Mouse (Mus musculus) MN1 (cell line): ENCODE measurements around the gene Ncln.

ENCODE experiments used
- DNase-seq: peaks from one replicate; pipeline ENCODE4 v3.0.0-alpha.2; 2016; ENCODE audit warnings: low spot score

Gene Ncln

GRCm38 (mm10) chr10:81489941-81490340 lies 6.3 kb downstream of the Ncln start:
- DNase-seq = no peak

GRCm38 (mm10) chr10:81488081-81488480 lies 8.1 kb downstream of the Ncln start:
- DNase-seq = no peak

GRCm38 (mm10) chr10:81486496-81486895 lies 9.7 kb downstream of the Ncln start:
- DNase-seq = no peak

- no peak for DNase-seq
Observed at GRCm38 (mm10) chr10:81485479-81486018, 10.6 kb downstream of the Ncln start.

GRCm38 (mm10) chr10:81485060-81485449 lies 11.1 kb downstream of the Ncln start:
- peak; percentile 36 for DNase-seq

GRCm38 (mm10) chr10:81484441-81485059 lies 11.6 kb downstream of the Ncln start:
- DNase-seq = peak; percentile 37

- DNase-seq = peak; percentile 39
Observed at GRCm38 (mm10) chr10:81483983-81484382, 12.2 kb downstream of the Ncln start.

GRCm38 (mm10) chr10:81482533-81482889 lies 13.7 kb downstream of the Ncln start, which contains the start of gene Celf5:
Gene Celf5 (minus strand): TSS chr10:81482709.
- peak; percentile 70 for DNase-seq

- DNase-seq = no peak
Observed at GRCm38 (mm10) chr10:81481605-81482532, 14.3 kb downstream of the Ncln start.

- DNase-seq = no peak
Observed at GRCm38 (mm10) chr10:81474461-81474860, 21.7 kb downstream of the Ncln start.

GRCm38 (mm10) chr10:81473003-81473451 lies 23.2 kb downstream of the Ncln start:
- no peak for DNase-seq

- DNase-seq = no peak
Observed at GRCm38 (mm10) chr10:81472403-81473002, 23.7 kb downstream of the Ncln start.

- DNase-seq = no peak
Observed at GRCm38 (mm10) chr10:81470454-81470853, 25.7 kb downstream of the Ncln start.

GRCm38 (mm10) chr10:81469253-81469652 lies 26.9 kb downstream of the Ncln start:
- DNase-seq = no peak

GRCm38 (mm10) chr10:81467670-81468235 lies 28.4 kb downstream of the Ncln start:
- no peak for DNase-seq

- no peak for DNase-seq
Observed at GRCm38 (mm10) chr10:81466881-81467280, 29.3 kb downstream of the Ncln start.

GRCm38 (mm10) chr10:81466066-81466465 lies 30.1 kb downstream of the Ncln start:
- DNase-seq = no peak

- no peak for DNase-seq
Observed at GRCm38 (mm10) chr10:81465265-81465645, 30.9 kb downstream of the Ncln start.

- no peak for DNase-seq
Observed at GRCm38 (mm10) chr10:81464405-81465264, 31.6 kb downstream of the Ncln start.

GRCm38 (mm10) chr10:81463531-81463930 lies 32.7 kb downstream of the Ncln start:
- DNase-seq = no peak

GRCm38 (mm10) chr10:81462917-81463316 lies 33.3 kb downstream of the Ncln start:
- DNase-seq = no peak
